Mouse (Mus musculus): ENCODE measurements around the gene Zfpl1.
A peak's percentile ranks its signal among the peaks of the same experiment; 100 is the strongest.

The Zfpl1 gene

GRCm38 (mm10) chr19:6101186-6101585 lies 16.4 kb upstream of the Zfpl1 start:
- no peak for DNase-seq (ENCODE audit: low spot score in 2 of 2)

- no peak for DNase-seq (ENCODE audit: low spot score in 2 of 2)
Observed at GRCm38 (mm10) chr19:6097847-6098246, 13.1 kb upstream of the Zfpl1 start.

GRCm38 (mm10) chr19:6094119-6094518 lies 9.4 kb upstream of the Zfpl1 start, which contains the start of gene AC131692.1:
TSS of gene AC131692.1 (plus strand) at chr19:6094419.
- no peak for DNase-seq (ENCODE audit: low spot score in 2 of 2)

- no peak for DNase-seq (ENCODE audit: low spot score in 2 of 2)
Observed at GRCm38 (mm10) chr19:6088841-6089240, 4.1 kb upstream of the Zfpl1 start.

GRCm38 (mm10) chr19:6085417-6085879 lies 692 bp upstream of the Zfpl1 start:
- DNase-seq (ENCODE audit: low spot score in 2 of 2): peak in 1 of 2 experiments; percentile 56

- no peak for DNase-seq (ENCODE audit: low spot score in 2 of 2)
Observed at GRCm38 (mm10) chr19:6082156-6082555, 2.6 kb downstream of the Zfpl1 start, which contains the start of gene Gm28374. TSS of gene Gm28374 (minus strand) at chr19:6082256.

GRCm38 (mm10) chr19:6079983-6080480 lies 4.7 kb downstream of the Zfpl1 start, which contains the start of gene Tmem262:
TSS of gene Tmem262 (plus strand) at chr19:6080033.
- no peak for DNase-seq (ENCODE audit: low spot score in 2 of 2)

- DNase-seq (ENCODE audit: low spot score in 2 of 2): peak; percentile 63 to 83
Observed at GRCm38 (mm10) chr19:6076564-6077393, 8.0 kb downstream of the Zfpl1 start, which contains the start of gene Vps51. TSS of gene Vps51 (minus strand) at chr19:6077231.

- no peak for DNase-seq (ENCODE audit: low spot score in 2 of 2)
Observed at GRCm38 (mm10) chr19:6073889-6074288, 10.9 kb downstream of the Zfpl1 start.

- DNase-seq (ENCODE audit: low spot score in 2 of 2): no peak
Observed at GRCm38 (mm10) chr19:6071261-6071660, 13.5 kb downstream of the Zfpl1 start.

- no peak for DNase-seq (ENCODE audit: low spot score in 2 of 2)
Observed at GRCm38 (mm10) chr19:6070571-6071250, 14.0 kb downstream of the Zfpl1 start.

GRCm38 (mm10) chr19:6069851-6070250 lies 14.9 kb downstream of the Zfpl1 start:
- DNase-seq (ENCODE audit: low spot score in 2 of 2): no peak

- DNase-seq (ENCODE audit: low spot score in 2 of 2): no peak
Observed at GRCm38 (mm10) chr19:6068951-6069350, 15.8 kb downstream of the Zfpl1 start.

- peak; percentile 81 to 84 for DNase-seq (ENCODE audit: low spot score in 2 of 2)
Observed at GRCm38 (mm10) chr19:6067724-6068415, 16.9 kb downstream of the Zfpl1 start, which contains the start of gene Tm7sf2. TSS of gene Tm7sf2 (minus strand) at chr19:6068373.

- DNase-seq (ENCODE audit: low spot score in 2 of 2): peak; percentile 82 to 86
Observed at GRCm38 (mm10) chr19:6067011-6067723, 17.6 kb downstream of the Zfpl1 start.

GRCm38 (mm10) chr19:6066571-6066970 lies 18.2 kb downstream of the Zfpl1 start:
- DNase-seq (ENCODE audit: low spot score in 2 of 2): no peak

- DNase-seq (ENCODE audit: low spot score in 2 of 2): no peak
Observed at GRCm38 (mm10) chr19:6063081-6063480, 21.7 kb downstream of the Zfpl1 start.

GRCm38 (mm10) chr19:6062418-6062817 lies 22.3 kb downstream of the Zfpl1 start:
- no peak for DNase-seq (ENCODE audit: low spot score in 2 of 2)

- DNase-seq (ENCODE audit: low spot score in 2 of 2): peak in 1 of 2 experiments; percentile 36
Observed at GRCm38 (mm10) chr19:6061641-6062302, 23.0 kb downstream of the Zfpl1 start.

GRCm38 (mm10) chr19:6061021-6061533 lies 23.7 kb downstream of the Zfpl1 start, which contains the start of gene Znhit2:
TSS of gene Znhit2 (plus strand) at chr19:6061192.
- DNase-seq (ENCODE audit: low spot score in 2 of 2): peak; percentile 75 to 87
